Mouse (Mus musculus) spleen, postnatal 14 days (tissue): Measurements from ENCODE around the gene Man1c1.

Source experiments
- DNase-seq, 2 experiments: peaks; one replicate each; pipeline ENCODE4 v3.0.0; 2021 to 2022; ENCODE audit warnings: low spot score in 2 of 2

The Man1c1 gene

GRCm38 (mm10) chr4:134703835-134704546 is at the start of gene Man1c1:
TSS of gene Man1c1 (minus strand) at chr4:134704290.
- DNase-seq, result peak; percentile 95 to 97

GRCm38 (mm10) chr4:134753516-134754261 is 49.6 kb upstream of the Man1c1 start:
- DNase-seq, result no peak

- DNase-seq, result no peak
These were observed 48.9 kb upstream of the Man1c1 start for GRCm38 (mm10) chr4:134752911-134753426.

GRCm38 (mm10) chr4:134751682-134752380 is 47.7 kb upstream of the Man1c1 start:
- DNase-seq, result no peak

GRCm38 (mm10) chr4:134750825-134751224 is 46.7 kb upstream of the Man1c1 start:
- no peak for DNase-seq

GRCm38 (mm10) chr4:134750263-134750662 is 46.2 kb upstream of the Man1c1 start:
- DNase-seq, result no peak

- DNase-seq, result no peak
These were observed 45.4 kb upstream of the Man1c1 start for GRCm38 (mm10) chr4:134749301-134750030.

- DNase-seq, result no peak
These were observed 42.0 kb upstream of the Man1c1 start for GRCm38 (mm10) chr4:134745900-134746661.

GRCm38 (mm10) chr4:134743881-134744633 is 40.0 kb upstream of the Man1c1 start:
- DNase-seq, result no peak

- no peak for DNase-seq
These were observed 37.9 kb upstream of the Man1c1 start for GRCm38 (mm10) chr4:134741949-134742348.

- no peak for DNase-seq
These were observed 36.1 kb upstream of the Man1c1 start for GRCm38 (mm10) chr4:134740186-134740585.

- no peak for DNase-seq
These were observed 35.4 kb upstream of the Man1c1 start for GRCm38 (mm10) chr4:134739530-134739929.

GRCm38 (mm10) chr4:134737365-134737910 is 33.3 kb upstream of the Man1c1 start:
- no peak for DNase-seq

- DNase-seq, result no peak
These were observed 32.1 kb upstream of the Man1c1 start for GRCm38 (mm10) chr4:134736147-134736546.

GRCm38 (mm10) chr4:134734629-134735081 is 30.6 kb upstream of the Man1c1 start:
- no peak for DNase-seq

- peak in 1 of 2 experiments; percentile 52 for DNase-seq
These were observed 30.0 kb upstream of the Man1c1 start for GRCm38 (mm10) chr4:134734038-134734628.

- no peak for DNase-seq
These were observed 29.3 kb upstream of the Man1c1 start for GRCm38 (mm10) chr4:134733371-134733770.

- no peak for DNase-seq
These were observed 26.0 kb upstream of the Man1c1 start for GRCm38 (mm10) chr4:134730106-134730505.

GRCm38 (mm10) chr4:134725735-134726345 is 21.8 kb upstream of the Man1c1 start:
- no peak for DNase-seq
